Mouse (Mus musculus) MEL (cell line): Measurements from ENCODE around the gene Tmem50b. TPM values are rescaled to one million over a fixed set of nuclear protein-coding genes. Genes with fewer than 3 reads are reported as not detected.

Experiments
- DNase-seq: peaks from one replicate; pipeline ENCODE4 v3.0.0; 2011; ENCODE audit warnings: low read depth, low spot score
- H3K27ac ChIP-seq: 2 replicates; pipeline ENCODE4 v1.5.1; 2012; ENCODE audit warnings: low read depth, mild to moderate bottlenecking, control low read depth, low read length, moderate library complexity; ENCODE audit not compliant: control insufficient read depth
- H3K27me3 ChIP-seq, 2 experiments: fragments of 150-350 bp in 1 of 2; sonication (generic) in 1 of 2; 2 replicates each; pipeline ENCODE4 v1.6.1; 2012; ENCODE audit warnings: low read length in 2 of 2, mild to moderate bottlenecking in 2 of 2, improper control_type of control experiment in 1 of 2, moderate library complexity in 1 of 2; ENCODE audit not compliant: insufficient read depth in 2 of 2, control insufficient read depth in 1 of 2
- H3K36me3 ChIP-seq, 2 experiments: 2 replicates each; pipeline ENCODE4 v1.6.1; 2012 to 2014; ENCODE audit warnings: low read length in 2 of 2, improper control_type of control experiment in 1 of 2, inconsistent platforms in 1 of 2, mild to moderate bottlenecking in 1 of 2; ENCODE audit not compliant: insufficient read depth in 2 of 2, control insufficient read depth in 1 of 2
- H3K4me1 ChIP-seq, 2 experiments: fragments of 150-350 bp in 1 of 2; sonication (generic) in 1 of 2; 2 replicates each; pipeline ENCODE4 v1.6.1; 2012; ENCODE audit warnings: low read length in 2 of 2, improper control_type of control experiment in 1 of 2, mild to moderate bottlenecking in 1 of 2; ENCODE audit not compliant: insufficient read depth in 2 of 2, control insufficient read depth in 1 of 2
- H3K4me3 ChIP-seq, 2 experiments: fragments of 150-350 bp in 1 of 2; sonication (generic) in 1 of 2; 2 replicates each; pipeline ENCODE4 v1.5.1; 2012; ENCODE audit warnings: low read depth in 2 of 2, low read length in 2 of 2, mild to moderate bottlenecking in 2 of 2, moderate library complexity in 2 of 2, control low read depth in 1 of 2, improper control_type of control experiment in 1 of 2; ENCODE audit not compliant: control insufficient read depth in 1 of 2, insufficient read depth in 1 of 2
- H3K79me2 ChIP-seq: 2 replicates; pipeline ENCODE4 v1.6.1; 2012; ENCODE audit warnings: mild to moderate bottlenecking, low read length, moderate library complexity; ENCODE audit not compliant: control insufficient read depth, poor library complexity, insufficient read depth
- H3K9ac ChIP-seq: 2 replicates; pipeline ENCODE4 v1.6.1; 2012; ENCODE audit warnings: low read depth, mild to moderate bottlenecking, control low read depth, low read length, moderate library complexity; ENCODE audit not compliant: control insufficient read depth, poor library complexity, severe bottlenecking
- H3K9me3 ChIP-seq: fragments of 150-350 bp; sonication (generic); replicated peaks from 2 replicates; pipeline ENCODE4 v1.6.1; 2012; ENCODE audit warnings: mild to moderate bottlenecking, low read length, improper control_type of control experiment, moderate library complexity; ENCODE audit not compliant: insufficient read depth
- BHLHE40 ChIP-seq: IDR thresholded peaks from 2 replicates; pipeline ENCODE4 v1.6.1; 2012; ENCODE audit warnings: low read depth, mild to moderate bottlenecking, inconsistent platforms, low read length, improper control_type of control experiment, borderline replicate concordance
- CHD2 ChIP-seq: IDR thresholded peaks from 2 replicates; pipeline ENCODE4 v1.6.1; 2011; ENCODE audit warnings: low read length, improper control_type of control experiment
- CTCF ChIP-seq, 3 experiments: IDR thresholded peaks in 2 of 3; conservative IDR thresholded peaks in 1 of 3; 2 replicates each; pipeline ENCODE4 v1.5.1; 2011 to 2012; ENCODE audit warnings: low read length in 3 of 3, low read depth in 2 of 3, mild to moderate bottlenecking in 2 of 3, improper control_type of control experiment in 1 of 3, inconsistent platforms in 1 of 3, mixed read lengths in 1 of 3, moderate library complexity in 1 of 3; ENCODE audit not compliant: control insufficient read depth in 1 of 3, insufficient read depth in 1 of 3, poor library complexity in 1 of 3, severe bottlenecking in 1 of 3
- E2F4 ChIP-seq: IDR thresholded peaks from 2 replicates; pipeline ENCODE4 v1.6.1; 2011; ENCODE audit warnings: low read depth, low read length, improper control_type of control experiment, borderline replicate concordance
- EP300 ChIP-seq, 2 experiments: IDR thresholded peaks; 2 replicates each; pipeline ENCODE4 v1.6.1; 2011; ENCODE audit warnings: improper control_type of control experiment in 2 of 2, low read length in 2 of 2, low read depth in 1 of 2, mild to moderate bottlenecking in 1 of 2
- GABPA ChIP-seq: IDR thresholded peaks from 2 replicates; pipeline ENCODE4 v1.6.1; 2012; ENCODE audit warnings: low read depth, mild to moderate bottlenecking, inconsistent platforms, low read length, improper control_type of control experiment, moderate library complexity
- JUND ChIP-seq: IDR thresholded peaks from 2 replicates; pipeline ENCODE4 v1.6.1; 2011; ENCODE audit warnings: low read depth, mild to moderate bottlenecking, improper control_type of control experiment, low read length
- KAT2A ChIP-seq: conservative IDR thresholded peaks from 2 replicates; pipeline ENCODE4 v1.6.1; 2012; ENCODE audit warnings: low read depth, low read length, improper control_type of control experiment, inconsistent platforms
- MAX ChIP-seq: IDR thresholded peaks from 2 replicates; pipeline ENCODE4 v1.6.1; 2011; ENCODE audit warnings: low read length, improper control_type of control experiment
- MAZ ChIP-seq: IDR thresholded peaks from 2 replicates; pipeline ENCODE4 v1.6.1; 2012; ENCODE audit warnings: low read depth, mild to moderate bottlenecking, inconsistent platforms, low read length, improper control_type of control experiment
- MEF2A ChIP-seq: IDR thresholded peaks from 2 replicates; pipeline ENCODE4 v1.6.1; 2014; ENCODE audit warnings: low read depth, mild to moderate bottlenecking, inconsistent platforms, low read length, improper control_type of control experiment; ENCODE audit not compliant: poor library complexity, insufficient replicate concordance, severe bottlenecking; ENCODE audit errors: extremely low read depth
- MXI1 ChIP-seq: IDR thresholded peaks from 2 replicates; pipeline ENCODE4 v1.6.1; 2011; ENCODE audit warnings: mild to moderate bottlenecking, low read depth, low read length, improper control_type of control experiment
- MYC ChIP-seq: IDR thresholded peaks from 2 replicates; pipeline ENCODE4 v1.6.1; 2011; ENCODE audit warnings: low read depth, mild to moderate bottlenecking, low read length, improper control_type of control experiment, moderate library complexity
- NELFE ChIP-seq: IDR thresholded peaks from 2 replicates; pipeline ENCODE4 v1.6.1; 2011; ENCODE audit warnings: low read depth, low read length, improper control_type of control experiment
- NRF1 ChIP-seq: IDR thresholded peaks from 2 replicates; pipeline ENCODE4 v1.6.1; 2014; ENCODE audit warnings: low read depth, mild to moderate bottlenecking, inconsistent platforms, low read length, improper control_type of control experiment, moderate library complexity; ENCODE audit not compliant: poor library complexity, insufficient read depth, severe bottlenecking
- POLR2A ChIP-seq, 2 experiments: IDR thresholded peaks; 2 replicates each; pipeline ENCODE4 v1.6.1; 2011 to 2012; ENCODE audit warnings: low read length in 2 of 2, mild to moderate bottlenecking in 2 of 2, control low read depth in 1 of 2, improper control_type of control experiment in 1 of 2, low read depth in 1 of 2, moderate library complexity in 1 of 2; ENCODE audit not compliant: control insufficient read depth in 1 of 2, insufficient read depth in 1 of 2, poor library complexity in 1 of 2
- POLR2AphosphoS5 ChIP-seq: IDR thresholded peaks from 2 replicates; pipeline ENCODE4 v1.6.1; 2012; ENCODE audit warnings: low read depth, borderline replicate concordance, mild to moderate bottlenecking, inconsistent platforms, low read length, moderate library complexity, mixed read lengths
- RAD21 ChIP-seq: IDR thresholded peaks from 2 replicates; pipeline ENCODE4 v1.6.1; 2011; ENCODE audit warnings: mild to moderate bottlenecking, low read depth, low read length, improper control_type of control experiment
- SMC3 ChIP-seq: IDR thresholded peaks from 2 replicates; pipeline ENCODE4 v1.6.1; 2011; ENCODE audit warnings: low read depth, low read length, improper control_type of control experiment
- TBP ChIP-seq: IDR thresholded peaks from 2 replicates; pipeline ENCODE4 v1.8.0; 2011; ENCODE audit warnings: low read depth, low read length, improper control_type of control experiment
- UBTF ChIP-seq: IDR thresholded peaks from 2 replicates; pipeline ENCODE4 v1.6.1; 2012; ENCODE audit warnings: low read depth, mild to moderate bottlenecking, inconsistent platforms, low read length, improper control_type of control experiment, moderate library complexity, borderline replicate concordance; ENCODE audit not compliant: insufficient read depth
- USF1 ChIP-seq: IDR thresholded peaks from 2 replicates; pipeline ENCODE4 v1.6.1; 2014; ENCODE audit warnings: low read depth, mild to moderate bottlenecking, inconsistent platforms, low read length, improper control_type of control experiment, moderate library complexity
- USF2 ChIP-seq, 2 experiments: IDR thresholded peaks; 2 replicates each; pipeline ENCODE4 v1.6.1; 2011 to 2012; ENCODE audit warnings: improper control_type of control experiment in 2 of 2, low read length in 2 of 2, borderline replicate concordance in 1 of 2, inconsistent platforms in 1 of 2, low read depth in 1 of 2, mild to moderate bottlenecking in 1 of 2; ENCODE audit not compliant: insufficient read depth in 1 of 2
- ZC3H11A ChIP-seq: IDR thresholded peaks from 2 replicates; pipeline ENCODE4 v1.6.1; 2012; ENCODE audit warnings: low read depth, mild to moderate bottlenecking, inconsistent platforms, low read length, improper control_type of control experiment
- polyA plus RNA-seq, 2 experiments: library from polyadenylated mRNA; stranded (reverse) in 1 of 2; unstranded in 1 of 2; fragments of >175 nt in 1 of 2; fragments of >200 nt in 1 of 2; gene quantifications; 2 replicates each; pipeline versions ENCODE4 v1.2.1 to v1.2.4; 2012; ENCODE audit warnings: low replicate concordance in 2 of 2, low read depth in 1 of 2; ENCODE audit not compliant: insufficient read length in 2 of 2, insufficient read depth in 1 of 2, missing spikeins in 1 of 2
- total RNA-seq: library from RNA; depleted of rRNA; stranded (reverse); fragments of 300-350 nt; gene quantifications from 2 replicates; pipeline ENCODE4 v1.2.3, GENCODE M21; 2012

The Tmem50b gene
- total and polyA plus RNA-seq, 3 experiments = 2.9 to 9.5 TPM; not detected in 1

- H3K27ac ChIP-seq = no peak overlapping the region
- H3K4me3 ChIP-seq = no peak overlapping the region
- no peaks in the 10 kb centered on the region for H3K79me2 ChIP-seq
- no peaks in the 10 kb centered on the region for H3K27me3 ChIP-seq
- TF ChIP-seq UBTF (no peak), BHLHE40 (no peak), MYC (no peak)
- H3K4me1 ChIP-seq = peaks cover 4 to 15% of the 10 kb centered on the region in 2 experiments
- no peak overlapping the region for H3K9ac ChIP-seq
- DNase-seq = no peak
- peaks cover 0 to 10% of the 10 kb centered on the region in 2 experiments; a peak in 2 of 4 replicates for H3K36me3 ChIP-seq
- no peaks in the 10 kb centered on the region for H3K9me3 ChIP-seq
These were observed 44.0 kb downstream of the Tmem50b start for GRCm38 (mm10) chr16:91553625-91554024.

- H3K9ac ChIP-seq = no peak overlapping the region
- no peak for TF ChIP-seq NRF1
- no peak for TF ChIP-seq USF1
- TF ChIP-seq RAD21 = no peak
- no peak for TF ChIP-seq POLR2AphosphoS5
- TF ChIP-seq MAZ = no peak
- TF ChIP-seq GABPA = no peak
- no peak for TF ChIP-seq MEF2A
- no peak for TF ChIP-seq MYC
- TF ChIP-seq SMC3 = no peak
- TF ChIP-seq POLR2A (IDR thresholded peaks at IDR 0.05; ENCODE audit: control insufficient read depth in 1 of 2, insufficient read depth in 1 of 2, low read depth in 1 of 2, low read length in 2 of 2, poor library complexity in 1 of 2) = no peak
- TF ChIP-seq CHD2 = no peak
- no peaks in the 10 kb centered on the region for H3K9me3 ChIP-seq
- H3K27me3 ChIP-seq = no peaks in the 10 kb centered on the region
- H3K4me3 ChIP-seq = no peak overlapping the region
- no peak for DNase-seq
- peaks cover 2% of the 10 kb centered on the region; the same call in 1 of the 2 replicates for H3K79me2 ChIP-seq
- H3K4me1 ChIP-seq = peaks cover 7 to 25% of the 10 kb centered on the region in 2 experiments
- no peak overlapping the region for H3K27ac ChIP-seq
- H3K36me3 ChIP-seq = peaks cover 0 to 21% of the 10 kb centered on the region in 2 experiments; a peak in 2 of 4 replicates
These were observed 45.5 kb downstream of the Tmem50b start for GRCm38 (mm10) chr16:91552072-91552471.

- Histone ChIP-seq H3K27ac (peak overlapping the region; percentile 68), H3K79me2 (peaks cover 2% of the 10 kb centered on the region; the same call in 1 of the 2 replicates), H3K27me3 (no peaks in the 10 kb centered on the region), H3K4me3 (peak overlapping the region; percentile 2 to 32), H3K36me3 (peaks cover 0 to 22% of the 10 kb centered on the region in 2 experiments; a peak in 2 of 4 replicates), H3K9me3 (no peaks in the 10 kb centered on the region), H3K4me1 (peaks cover 9 to 29% of the 10 kb centered on the region in 2 experiments), H3K9ac (peak overlapping the region; percentile 19)
- peak; percentile 89 for DNase-seq
- TF ChIP-seq CTCF (IDR thresholded peaks at IDR 0.05 in 2 of 3, conservative IDR thresholded peaks at IDR 0.05 in 1 of 3; ENCODE audit: control insufficient read depth in 1 of 3, insufficient read depth in 1 of 3, low read depth in 2 of 3, low read length in 3 of 3, poor library complexity in 1 of 3, severe bottlenecking in 1 of 3) = no peak
- no peak for TF ChIP-seq ZC3H11A
- peak; percentile 17; the same call in 1 of the 2 replicates for TF ChIP-seq MAX
- TF ChIP-seq RAD21 = no peak
- TF ChIP-seq MXI1 = no peak
- TF ChIP-seq KAT2A = no peak
- no peak for TF ChIP-seq CHD2
- no peak for TF ChIP-seq MEF2A
- peak; percentile 73; the same call in 1 of the 2 replicates for TF ChIP-seq JUND
- TF ChIP-seq NRF1 = no peak
- TF ChIP-seq USF2 (IDR thresholded peaks at IDR 0.05; ENCODE audit: borderline replicate concordance in 1 of 2, insufficient read depth in 1 of 2, low read depth in 1 of 2, low read length in 2 of 2) = no peak
- TF ChIP-seq TBP = no peak
- TF ChIP-seq NELFE = no peak
- no peak for TF ChIP-seq E2F4
- no peak for TF ChIP-seq POLR2AphosphoS5
- no peak for TF ChIP-seq UBTF
- TF ChIP-seq EP300 (IDR thresholded peaks at IDR 0.05; ENCODE audit: low read depth in 1 of 2, low read length in 2 of 2) = peak; percentile 49 to 67; a peak in 3 of 4 replicates
These were observed 46.5 kb downstream of the Tmem50b start for GRCm38 (mm10) chr16:91551081-91551524.
